Mouse (Mus musculus) forebrain, embryonic 10.5 days (tissue): ENCODE results near the gene Scamp3. TPM values are rescaled to one million over a fixed set of nuclear protein-coding genes. Genes with fewer than 3 reads are reported as not detected.

Experiments used
- DNase-seq: peaks from one replicate; pipeline ENCODE4 v3.0.0-alpha.2; 2017; ENCODE audit warnings: low spot score; ENCODE audit errors: extremely low spot score
- H3K27ac ChIP-seq: fragments of 300-500 bp; sonication (generic); 2 replicates; pipeline ENCODE4 v1.5.1; 2016; ENCODE audit warnings: mild to moderate bottlenecking
- H3K27me3 ChIP-seq: fragments of 300-500 bp; sonication (generic); 2 replicates; pipeline ENCODE4 v1.6.1; 2016; ENCODE audit warnings: mild to moderate bottlenecking; ENCODE audit not compliant: poor library complexity, severe bottlenecking
- H3K36me3 ChIP-seq: fragments of 300-500 bp; sonication (generic); replicated peaks from 2 replicates; pipeline ENCODE4 v1.6.1; 2016; ENCODE audit warnings: mild to moderate bottlenecking, moderate library complexity
- H3K4me1 ChIP-seq: fragments of 300-500 bp; sonication (generic); 2 replicates; pipeline ENCODE4 v1.6.1; 2016
- H3K4me3 ChIP-seq: fragments of 300-500 bp; sonication (generic); 2 replicates; pipeline ENCODE4 v1.5.1; 2016; ENCODE audit warnings: mild to moderate bottlenecking, moderate library complexity
- H3K9me3 ChIP-seq: fragments of 300-500 bp; sonication (generic); 2 replicates; pipeline ENCODE4 v1.6.1; 2016; ENCODE audit warnings: mild to moderate bottlenecking, moderate library complexity
- WGBS: fragments of 180-500 bp; shearing (Covaris S2); methylation state at CpG from one replicate; pipeline ENCODE4 v1.1.7; 2016; 5-methylcytosine and 5-hydroxymethylcytosine counted together
- polyA plus RNA-seq: library from polyadenylated mRNA; unstranded; fragments of >200 nt; fragmentation: Nextera tagmentation; extraction: Ambion mirVana; gene quantifications from 2 replicates; pipeline ENCODE4 v1.2.1, GENCODE M21; 2016

The Scamp3 gene
- polyA plus RNA-seq, 1 experiment from 2014 or later: 100 TPM

DNA sequence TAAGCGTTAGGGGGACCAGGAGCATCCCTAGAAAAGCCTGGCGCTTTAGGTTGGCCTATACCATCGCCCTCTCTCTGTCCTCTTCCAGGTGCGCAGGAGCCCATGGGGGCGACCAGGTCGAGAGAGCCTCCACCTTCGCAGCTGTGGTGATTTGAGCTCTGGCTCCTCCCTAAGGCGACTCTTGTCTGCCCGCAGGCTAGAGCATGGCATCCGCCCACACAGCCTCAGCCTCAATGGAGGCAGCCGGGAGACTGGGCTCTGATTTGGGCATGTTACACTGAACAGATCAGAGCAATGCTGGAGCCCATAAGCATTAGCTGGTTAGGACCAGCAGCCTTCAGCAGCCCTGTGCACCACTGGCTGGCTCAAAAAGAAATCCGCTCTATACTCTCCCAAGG is 11.2 kb downstream of the Scamp3 start:
- Histone ChIP-seq H3K27ac (peak overlapping the region; percentile 65; the same call in 1 of the 2 replicates), H3K36me3 (peaks cover 13% of the 10 kb centered on the region), H3K4me3 (peak overlapping the region; percentile 0; the same call in 1 of the 2 replicates), H3K9me3 (no peaks in the 10 kb centered on the region), H3K27me3 (peaks cover 24% of the 10 kb centered on the region), H3K4me1 (peaks cover 52% of the 10 kb centered on the region)
- 60% methylated on average over 12 of the region's 12 CpGs for WGBS
- no peak for DNase-seq

DNA sequence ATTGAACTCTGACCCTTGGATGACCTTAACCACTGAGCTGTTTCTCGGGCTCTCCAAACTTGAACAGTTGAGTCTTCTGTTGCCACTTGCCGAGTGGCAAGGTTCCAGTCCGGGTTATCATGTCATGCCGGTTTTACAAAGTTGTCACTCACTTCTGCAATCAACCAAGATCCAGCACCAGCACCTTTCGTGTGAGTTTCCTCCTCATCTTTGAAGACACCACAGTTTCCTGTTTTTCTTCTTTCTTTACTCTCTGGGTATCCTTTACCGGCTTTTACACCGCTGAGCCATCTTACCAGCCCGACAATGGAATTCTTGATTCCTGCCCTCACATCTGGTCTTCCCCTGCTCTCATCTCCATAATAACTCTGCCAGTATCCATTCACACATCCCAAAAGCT is 13.2 kb downstream of the Scamp3 start:
- peaks cover 13% of the 10 kb centered on the region for H3K36me3 ChIP-seq
- 89% methylated on average over 8 of the region's 8 CpGs for WGBS
- peaks cover 35% of the 10 kb centered on the region for H3K4me1 ChIP-seq
- H3K27me3 ChIP-seq: peaks cover 24% of the 10 kb centered on the region
- H3K4me3 ChIP-seq: no peak overlapping the region
- no peak for DNase-seq
- no peak overlapping the region for H3K27ac ChIP-seq
- no peaks in the 10 kb centered on the region for H3K9me3 ChIP-seq

DNA sequence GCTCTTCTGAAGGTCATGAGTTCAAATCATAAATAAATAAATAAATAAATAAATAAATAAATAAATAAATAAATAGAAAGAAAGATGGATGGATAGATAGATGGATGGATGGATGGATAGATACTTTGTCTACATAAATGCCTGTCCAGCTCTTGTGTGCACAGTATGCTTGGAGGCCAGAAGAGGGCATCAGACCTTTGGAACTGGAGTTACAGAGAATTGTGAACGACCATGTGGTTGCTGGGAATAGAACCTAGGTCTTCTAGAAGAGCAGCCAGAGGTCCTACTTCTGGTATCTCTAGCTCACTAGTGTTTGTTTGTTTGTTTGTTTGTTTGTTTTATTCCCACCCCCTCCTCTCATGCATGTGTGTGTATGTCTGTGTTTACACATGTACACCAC is 16.1 kb downstream of the Scamp3 start:
- no peak overlapping the region for H3K27ac ChIP-seq
- no peaks in the 10 kb centered on the region for H3K9me3 ChIP-seq
- peaks cover 6% of the 10 kb centered on the region for H3K36me3 ChIP-seq
- WGBS: 74% methylated on average over 1 of the region's 1 CpGs
- H3K27me3 ChIP-seq: peaks cover 6% of the 10 kb centered on the region
- no peak overlapping the region for H3K4me3 ChIP-seq
- peaks cover 24% of the 10 kb centered on the region for H3K4me1 ChIP-seq
- DNase-seq: no peak

DNA sequence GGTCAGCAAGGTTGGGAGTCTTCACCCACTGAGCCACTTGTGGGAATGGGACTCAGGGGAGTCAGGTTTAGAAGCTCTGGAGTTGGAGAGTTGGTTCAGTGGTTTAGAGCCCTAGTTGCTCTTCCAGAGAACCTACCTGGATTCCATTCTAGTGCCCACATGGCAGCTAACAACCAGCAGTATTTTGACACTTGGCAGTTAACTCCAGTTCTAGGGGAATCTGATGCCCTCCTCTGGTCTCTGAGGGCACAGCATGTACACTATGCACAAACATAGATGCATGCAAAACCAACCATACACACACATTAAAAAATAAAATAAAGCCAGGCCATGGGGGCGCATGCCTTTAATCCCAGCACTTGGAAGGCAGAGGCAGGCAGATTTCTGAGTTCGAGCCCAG is 16.6 kb downstream of the Scamp3 start:
- H3K36me3 ChIP-seq: peaks cover 1% of the 10 kb centered on the region; the same call in 1 of the 2 replicates
- peaks cover 1% of the 10 kb centered on the region for H3K27me3 ChIP-seq
- peaks cover 19% of the 10 kb centered on the region for H3K4me1 ChIP-seq
- no peak overlapping the region for H3K27ac ChIP-seq
- 91% methylated on average over 2 of the region's 2 CpGs for WGBS
- DNase-seq: peak; percentile 16
- H3K4me3 ChIP-seq: no peak overlapping the region
- H3K9me3 ChIP-seq: no peaks in the 10 kb centered on the region

GRCm38 (mm10) chr3:89195979-89196877 is 19.0 kb downstream of the Scamp3 start:
- H3K4me1 ChIP-seq: peaks cover 19% of the 10 kb centered on the region
- DNase-seq: peak; percentile 95
- peak overlapping the region; percentile 89 for H3K27ac ChIP-seq
- H3K27me3 ChIP-seq: no peaks in the 10 kb centered on the region
- H3K4me3 ChIP-seq: peak overlapping the region; percentile 49
- no peaks in the 10 kb centered on the region for H3K9me3 ChIP-seq
- no peaks in the 10 kb centered on the region for H3K36me3 ChIP-seq
- 9% methylated on average over 33 of the region's 33 CpGs for WGBS

- peaks cover 9% of the 10 kb centered on the region; the same call in 1 of the 2 replicates for H3K36me3 ChIP-seq
- DNase-seq: no peak
- WGBS: 78% methylated on average over 3 of the region's 3 CpGs
These were observed 22.6 kb downstream of the Scamp3 start for GRCm38 (mm10) chr3:89199839-89200238.

GRCm38 (mm10) chr3:89202253-89203141 is 25.2 kb downstream of the Scamp3 start, which contains the start of gene Gba:
Gene Gba (plus strand): TSS chr3:89202928.
- H3K27ac ChIP-seq: peak within 1 kb of the TSS; percentile 72
- WGBS: 29% methylated on average over 13 of the region's 13 CpGs

More at GRCm38 (mm10) chr3:89199839-89200238, 22.6 kb downstream of the Scamp3 start:
- Histone ChIP-seq H3K4me1 (peaks cover 25% of the 10 kb centered on the region), H3K27ac (no peak overlapping the region), H3K4me3 (no peak overlapping the region), H3K27me3 (no peaks in the 10 kb centered on the region), H3K9me3 (no peaks in the 10 kb centered on the region)

GRCm38 (mm10) chr3:89203142-89203514 is 25.9 kb downstream of the Scamp3 start:
- 39% methylated on average over 5 of the region's 5 CpGs for WGBS
- Histone ChIP-seq H3K4me3 (peak overlapping the region; percentile 63), H3K27me3 (no peaks in the 10 kb centered on the region), H3K9me3 (no peaks in the 10 kb centered on the region), H3K27ac (peak overlapping the region; percentile 72), H3K4me1 (peaks cover 7% of the 10 kb centered on the region), H3K36me3 (peaks cover 40% of the 10 kb centered on the region)
- no peak for DNase-seq

More at GRCm38 (mm10) chr3:89202253-89203141, 25.2 kb downstream of the Scamp3 start, which contains the start of gene Gba:
- peaks cover 33% of the 10 kb centered on the region for H3K36me3 ChIP-seq
- no peaks in the 10 kb centered on the region for H3K27me3 ChIP-seq
- no peaks in the 10 kb centered on the region for H3K9me3 ChIP-seq
- peaks cover 7% of the 10 kb centered on the region for H3K4me1 ChIP-seq
- DNase-seq: peak; percentile 86
- H3K4me3 ChIP-seq: peak within 1 kb of the TSS; percentile 63

GRCm38 (mm10) chr3:89206079-89206478 is 28.8 kb downstream of the Scamp3 start:
- peak; percentile 14 for DNase-seq
- Histone ChIP-seq H3K36me3 (peaks cover 69% of the 10 kb centered on the region), H3K27me3 (no peaks in the 10 kb centered on the region), H3K4me1 (peaks cover 7% of the 10 kb centered on the region), H3K9me3 (no peaks in the 10 kb centered on the region), H3K4me3 (no peak overlapping the region), H3K27ac (no peak overlapping the region)
- 93% methylated on average over 7 of the region's 7 CpGs for WGBS

DNA sequence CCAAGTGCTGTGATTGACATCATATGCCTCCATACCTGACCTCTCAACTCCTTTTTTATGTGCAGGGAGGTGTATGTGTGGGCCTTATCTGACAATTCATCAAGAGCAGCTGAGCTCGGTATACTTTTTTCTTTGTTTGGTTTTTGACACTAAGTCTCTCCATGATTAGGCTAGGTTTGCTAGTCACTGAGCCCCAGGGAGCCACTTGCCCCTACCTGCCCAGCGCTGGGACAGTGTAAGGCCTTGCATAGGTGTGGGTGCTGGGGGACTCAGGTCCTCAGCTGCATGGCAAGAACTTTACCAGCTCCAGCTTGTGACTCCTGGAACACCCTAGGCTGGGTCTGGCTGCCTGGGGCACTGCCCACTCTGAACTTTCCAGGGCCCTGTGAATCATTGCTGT is 29.4 kb downstream of the Scamp3 start:
- no peak overlapping the region for H3K27ac ChIP-seq
- no peak for DNase-seq
- H3K27me3 ChIP-seq: no peaks in the 10 kb centered on the region
- WGBS: 91% methylated on average over 2 of the region's 2 CpGs
- H3K4me1 ChIP-seq: peaks cover 7% of the 10 kb centered on the region
- H3K9me3 ChIP-seq: no peaks in the 10 kb centered on the region
- no peak overlapping the region for H3K4me3 ChIP-seq
- H3K36me3 ChIP-seq: peaks cover 75% of the 10 kb centered on the region

DNA sequence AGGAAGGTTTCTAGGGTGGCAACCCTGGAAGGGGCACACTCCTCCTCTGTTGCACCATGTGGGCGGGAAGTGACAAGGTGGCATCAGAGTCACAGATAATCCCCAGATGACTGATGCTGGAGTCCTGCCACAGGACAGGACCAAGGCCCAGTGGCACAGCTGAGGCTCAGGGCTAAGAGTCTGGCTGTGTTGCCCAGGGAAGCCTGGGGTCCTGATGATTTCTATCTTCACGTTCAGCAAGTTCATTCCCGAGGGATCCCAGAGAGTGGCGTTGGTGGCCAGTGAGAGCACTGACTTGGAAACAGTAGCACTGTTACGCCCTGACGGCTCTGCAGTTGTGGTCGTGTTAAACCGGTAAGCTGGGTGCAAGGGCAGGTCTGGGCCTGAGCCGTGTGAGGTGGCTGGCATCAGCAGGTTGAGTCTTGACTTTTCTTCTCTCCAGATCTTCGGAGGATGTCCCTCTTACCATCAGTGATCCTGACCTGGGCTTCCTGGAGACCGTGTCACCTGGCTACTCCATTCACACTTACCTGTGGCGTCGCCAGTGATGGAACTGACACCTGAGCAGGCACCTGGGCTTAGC is 30.9 kb downstream of the Scamp3 start:
- H3K36me3 ChIP-seq: peaks cover 75% of the 10 kb centered on the region

DNA sequence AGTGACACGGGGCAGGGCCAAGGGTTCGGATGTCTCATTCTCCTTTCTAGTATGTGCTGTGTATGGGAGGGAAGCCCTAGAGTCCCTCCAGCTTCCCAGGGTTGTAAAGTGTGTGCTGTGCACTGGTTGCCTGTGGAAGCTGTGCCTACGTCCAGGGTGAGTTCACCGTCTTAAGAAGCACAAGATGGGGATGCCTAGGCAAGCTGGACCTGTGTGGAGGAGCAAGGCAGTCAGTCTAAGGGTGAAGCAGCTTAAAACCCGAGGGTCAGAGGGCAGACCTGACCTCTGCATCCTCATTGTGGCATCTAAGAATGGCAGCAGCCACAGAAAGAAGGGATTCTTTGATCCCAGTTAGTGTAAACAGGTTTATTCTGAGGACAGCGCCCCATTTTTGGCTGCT is 31.5 kb downstream of the Scamp3 start:
- no peaks in the 10 kb centered on the region for H3K27me3 ChIP-seq
- H3K4me1 ChIP-seq: peaks cover 16% of the 10 kb centered on the region
- H3K36me3 ChIP-seq: peaks cover 75% of the 10 kb centered on the region
- H3K4me3 ChIP-seq: no peak overlapping the region
- WGBS: 89% methylated on average over 6 of the region's 6 CpGs
- H3K27ac ChIP-seq: no peak overlapping the region
- no peaks in the 10 kb centered on the region for H3K9me3 ChIP-seq
- DNase-seq: no peak

More for the DNA sequence above, 30.9 kb downstream of the Scamp3 start:
- WGBS: 92% methylated on average over 13 of the region's 13 CpGs
- DNase-seq: no peak
- Histone ChIP-seq H3K9me3 (no peaks in the 10 kb centered on the region), H3K4me1 (peaks cover 16% of the 10 kb centered on the region), H3K27me3 (no peaks in the 10 kb centered on the region), H3K27ac (no peak overlapping the region), H3K4me3 (no peak overlapping the region)
